Mouse (Mus musculus): ENCODE data around the gene Ephx3.
"Not testable (repeated sequence)": the region's sequence is repeated elsewhere in the genome, so short reads cannot be mapped to it uniquely, and the experiment has no call there.

Gene Ephx3

DNA sequence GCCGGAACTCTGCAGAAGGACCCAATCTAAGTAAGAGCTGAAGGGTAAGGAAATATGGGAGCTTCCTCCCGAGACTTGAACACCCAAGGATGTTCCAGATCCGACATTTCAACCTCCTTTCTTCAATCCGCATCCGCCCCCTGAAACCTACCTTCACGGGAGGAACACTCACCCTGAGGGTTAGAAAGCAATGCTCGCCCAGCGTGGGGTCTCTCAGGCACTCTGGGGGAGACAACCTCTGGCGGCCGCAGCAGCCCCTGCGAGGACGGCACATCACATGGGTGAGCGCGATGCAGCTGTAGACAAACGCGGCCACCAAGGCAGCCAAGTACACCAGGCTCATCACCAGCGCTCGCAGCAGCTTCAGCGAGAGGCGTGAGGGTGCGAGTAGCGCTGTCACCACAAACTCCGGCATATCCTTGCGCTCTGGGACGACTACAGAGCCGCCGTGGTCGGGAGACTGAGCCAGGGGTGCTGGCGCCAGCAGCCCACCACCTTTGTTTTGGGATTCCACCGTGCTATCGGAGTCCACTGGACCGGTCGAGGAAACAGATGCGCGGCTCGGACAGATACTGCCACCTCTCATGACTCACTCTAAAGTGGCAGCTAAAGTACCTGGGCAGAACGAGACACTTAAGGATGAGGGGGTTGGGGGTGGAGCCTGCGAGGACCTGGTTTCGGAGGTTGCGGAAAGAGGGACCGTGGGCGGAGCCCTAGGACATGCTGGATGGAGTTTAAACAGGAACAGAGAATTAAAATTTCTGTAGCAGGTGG lies at the start of gene Ephx3:
Gene Ephx3, minus strand, starts transcription at position 687 of the 774 bp plus-strand sequence.
- peak; percentile 59 for DNase-seq (ENCODE audit: low read depth, low spot score)

DNA sequence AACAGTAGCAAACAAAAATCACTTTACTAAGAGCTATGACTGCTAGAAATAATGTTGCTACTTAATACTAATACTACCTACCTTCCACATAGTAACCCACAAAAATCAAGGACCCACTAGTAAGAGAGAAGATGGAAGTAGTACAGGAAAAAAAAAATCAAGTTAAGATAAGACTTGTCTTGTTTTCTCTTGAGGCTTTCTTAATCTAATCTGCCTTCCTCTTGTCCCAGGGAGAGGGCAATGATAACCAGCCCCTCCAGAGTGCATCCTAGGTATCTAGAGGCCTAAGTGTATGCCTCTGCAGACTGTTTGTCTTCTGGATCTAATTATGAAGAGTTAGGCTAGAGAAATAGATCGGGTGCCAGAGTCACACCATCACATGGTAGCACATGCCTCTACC lies 49.2 kb upstream of the Ephx3 start:
- DNase-seq (ENCODE audit: low read depth, low spot score) = no peak

DNA sequence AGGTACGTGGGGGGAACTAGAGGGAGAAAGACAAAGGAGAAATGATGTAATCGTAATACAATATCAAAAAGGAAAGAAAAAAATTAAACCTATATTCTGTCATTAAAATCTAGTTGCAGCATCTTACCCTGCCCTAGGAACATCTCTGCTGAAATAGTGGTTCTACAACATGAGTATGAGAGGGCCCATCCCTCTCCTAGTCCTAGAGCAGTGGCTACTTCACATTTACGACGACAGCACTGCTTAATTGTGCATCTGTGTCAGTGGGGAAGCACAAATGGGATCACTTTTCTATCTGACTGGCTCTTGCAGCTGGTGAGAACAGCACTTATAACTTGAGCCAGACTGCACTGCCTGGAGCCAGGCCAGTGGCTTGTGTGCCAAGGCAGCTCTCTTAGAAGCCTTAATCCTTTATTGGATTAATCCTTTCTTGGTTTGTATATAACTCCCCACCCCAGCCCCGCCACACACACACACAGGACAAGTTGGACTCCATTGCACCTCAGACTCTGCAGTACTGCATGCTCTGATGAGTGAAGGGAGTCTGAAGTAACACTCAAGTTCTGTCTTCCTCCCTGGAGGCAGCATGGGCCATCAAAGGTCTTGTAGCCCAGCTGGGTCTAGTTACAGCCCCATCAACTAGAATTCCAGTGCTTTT lies 46.3 kb upstream of the Ephx3 start:
- no peak for DNase-seq (ENCODE audit: low read depth, low spot score)

DNA sequence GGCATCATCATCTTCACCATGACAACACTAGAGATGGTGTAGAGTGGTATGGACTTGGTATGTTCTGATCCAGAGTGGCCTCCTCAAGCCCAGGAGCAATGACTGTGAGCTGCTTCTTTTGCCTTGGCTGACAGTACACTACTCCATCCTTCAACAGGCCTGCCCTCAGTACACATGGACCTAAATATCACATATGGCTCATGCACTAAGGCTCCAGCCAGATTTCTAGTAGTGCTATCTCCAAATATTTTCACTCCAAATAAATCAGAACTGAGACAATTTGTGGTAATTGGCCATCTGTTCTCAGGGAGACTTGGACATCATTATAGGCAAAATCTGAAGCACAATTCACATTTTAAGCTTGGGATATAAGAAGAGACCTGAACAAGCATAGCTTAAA lies 43.8 kb upstream of the Ephx3 start:
- no peak for DNase-seq (ENCODE audit: low read depth, low spot score)

- no peak for DNase-seq (ENCODE audit: low read depth, low spot score)
Observed at GRCm38 (mm10) chr17:32229256-32229655, 39.9 kb upstream of the Ephx3 start.

GRCm38 (mm10) chr17:32220873-32221272 lies 31.5 kb upstream of the Ephx3 start:
- DNase-seq (ENCODE audit: low read depth, low spot score) = peak; percentile 34

DNA sequence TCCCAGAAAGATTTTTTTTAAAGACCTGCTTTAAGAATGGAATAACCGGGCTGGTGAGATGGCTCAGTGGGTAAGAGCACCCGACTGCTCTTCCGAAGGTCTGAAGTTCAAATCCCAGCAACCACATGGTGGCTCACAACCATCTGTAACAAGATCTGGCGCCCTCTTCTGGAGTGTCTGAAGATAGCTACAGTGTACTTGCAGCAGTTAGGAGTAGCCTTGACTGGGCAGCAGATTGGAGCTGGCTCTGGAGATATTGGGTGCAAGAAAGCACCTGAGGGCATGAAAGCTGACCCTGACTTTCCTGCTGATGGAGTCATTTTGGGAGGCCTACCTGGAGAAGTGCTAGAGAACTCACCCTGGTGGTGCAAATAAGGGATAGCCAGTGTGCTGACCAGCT lies 26.2 kb upstream of the Ephx3 start:
- peak; percentile 37 for DNase-seq (ENCODE audit: low read depth, low spot score)

- DNase-seq (ENCODE audit: low read depth, low spot score) = not testable (repeated sequence)
Observed at GRCm38 (mm10) chr17:32211554-32211953, 22.2 kb upstream of the Ephx3 start.

GRCm38 (mm10) chr17:32209752-32210151 lies 20.4 kb upstream of the Ephx3 start:
- peak; percentile 69 for DNase-seq (ENCODE audit: low read depth, low spot score)

- no peak for DNase-seq (ENCODE audit: low read depth, low spot score)
Observed at GRCm38 (mm10) chr17:32209144-32209543, 19.8 kb upstream of the Ephx3 start.

- DNase-seq (ENCODE audit: low read depth, low spot score) = peak; percentile 51
Observed at GRCm38 (mm10) chr17:32207586-32208245, 18.4 kb upstream of the Ephx3 start.

- DNase-seq (ENCODE audit: low read depth, low spot score) = no peak
Observed at GRCm38 (mm10) chr17:32205345-32205744, 16.0 kb upstream of the Ephx3 start.

- DNase-seq (ENCODE audit: low read depth, low spot score) = no peak
Observed at GRCm38 (mm10) chr17:32202972-32203371, 13.6 kb upstream of the Ephx3 start.

DNA sequence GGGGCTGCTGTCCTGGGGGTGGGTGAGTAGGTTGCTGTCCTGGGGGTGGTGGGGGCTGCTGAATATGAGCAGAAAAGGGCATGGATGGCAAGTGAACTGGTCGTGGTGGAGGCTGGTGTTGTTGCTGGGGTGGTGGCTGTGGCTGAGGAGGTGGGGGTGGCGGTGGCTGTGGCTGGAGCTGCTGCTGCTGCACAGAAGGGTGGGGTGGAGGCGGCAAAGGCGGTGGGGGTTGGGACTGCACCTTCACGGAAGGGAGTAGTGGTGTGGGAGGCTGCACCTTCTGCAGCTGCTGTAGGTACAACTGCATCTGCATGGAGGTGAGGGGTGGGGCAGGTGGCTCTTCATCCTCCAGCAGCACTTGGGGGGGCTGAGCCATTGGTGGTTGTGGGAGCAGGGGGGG lies 11.7 kb upstream of the Ephx3 start:
- DNase-seq (ENCODE audit: low read depth, low spot score) = no peak

DNA sequence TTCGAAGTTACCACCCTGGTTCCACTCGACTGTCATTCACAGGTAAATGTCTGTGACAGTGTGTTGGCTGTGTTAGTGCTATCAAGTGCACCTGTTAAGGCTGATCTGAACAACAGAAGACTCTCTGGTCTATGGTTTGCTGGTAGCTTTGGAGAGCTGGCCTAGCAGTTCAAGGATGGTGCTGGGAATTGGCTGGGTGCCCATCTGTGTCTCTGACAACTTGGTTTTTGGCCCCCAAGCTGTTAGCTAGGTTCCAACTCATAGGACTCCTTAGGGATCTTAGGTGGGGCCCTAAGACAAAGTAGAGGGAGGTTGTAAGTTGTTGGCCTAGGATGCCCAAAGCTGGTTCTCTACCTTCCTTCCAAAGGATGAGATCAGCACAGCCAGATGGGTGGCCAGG lies 10.4 kb upstream of the Ephx3 start:
- DNase-seq (ENCODE audit: low read depth, low spot score) = no peak

- DNase-seq (ENCODE audit: low read depth, low spot score) = no peak
Observed at GRCm38 (mm10) chr17:32197156-32197555, 7.8 kb upstream of the Ephx3 start.

- DNase-seq (ENCODE audit: low read depth, low spot score) = no peak
Observed at GRCm38 (mm10) chr17:32195725-32196124, 6.4 kb upstream of the Ephx3 start.

GRCm38 (mm10) chr17:32193010-32193409 lies 3.7 kb upstream of the Ephx3 start:
- DNase-seq (ENCODE audit: low read depth, low spot score) = peak; percentile 55

- peak; percentile 91 for DNase-seq (ENCODE audit: low read depth, low spot score)
Observed at GRCm38 (mm10) chr17:32189850-32190249, 501 bp upstream of the Ephx3 start.

GRCm38 (mm10) chr17:32183017-32183416 lies 6.3 kb downstream of the Ephx3 start:
- peak; percentile 51 for DNase-seq (ENCODE audit: low read depth, low spot score)

DNA sequence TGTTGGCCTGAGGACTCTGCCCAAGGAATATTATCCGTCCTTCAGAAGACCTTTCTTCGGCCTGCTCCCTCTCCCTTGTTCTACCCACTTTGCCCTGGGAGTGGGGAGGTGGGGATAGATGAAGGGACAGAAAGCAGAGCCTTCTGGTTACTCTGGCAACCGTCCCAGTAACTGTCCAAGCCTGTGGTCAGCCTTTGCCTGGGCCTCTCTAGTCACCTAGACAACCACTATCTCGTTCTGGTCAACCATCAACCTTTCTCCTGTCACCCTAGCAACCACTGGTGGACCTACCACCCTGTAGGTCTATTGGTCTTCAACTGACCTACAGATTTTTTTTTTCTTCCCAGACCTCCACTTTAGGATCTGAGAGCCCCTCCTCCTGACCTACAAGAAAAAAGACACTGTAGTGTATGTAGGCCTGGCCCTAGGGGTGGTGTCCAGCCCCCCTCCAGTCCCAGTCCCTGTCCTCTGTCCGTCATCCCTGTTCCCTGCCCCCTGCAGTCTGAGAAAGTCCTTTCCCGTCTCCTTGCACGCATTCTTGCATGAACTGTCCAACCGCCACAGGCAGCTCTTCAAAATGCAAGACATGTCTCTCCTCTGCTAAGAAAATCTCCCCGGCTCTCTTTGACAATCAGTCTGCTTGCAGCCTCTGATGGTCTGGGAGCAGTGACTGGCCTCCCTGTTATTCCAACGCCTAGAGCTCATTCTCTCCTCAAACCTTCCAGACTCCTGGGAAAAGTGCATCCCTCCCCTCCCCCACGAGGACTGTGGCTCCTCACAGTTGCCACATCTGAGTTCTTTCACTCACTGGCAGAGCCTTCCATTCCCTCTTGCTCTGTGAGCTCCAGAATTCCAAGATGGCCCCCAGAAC lies 9.5 kb downstream of the Ephx3 start:
- DNase-seq (ENCODE audit: low read depth, low spot score) = no peak

- DNase-seq (ENCODE audit: low read depth, low spot score) = no peak
Observed at GRCm38 (mm10) chr17:32176919-32177318, 12.4 kb downstream of the Ephx3 start.
